Mouse (Mus musculus) Patski (cell line): ENCODE data around the gene Spdef. TPM values are rescaled to one million over a fixed set of nuclear protein-coding genes. Genes with fewer than 3 reads are reported as not detected.

ENCODE experiments used
- ATAC-seq: fragments of 100-300 bp; one replicate; pipeline ENCODE4 v1.8.0; 2021
- CTCF ChIA-PET: fragments of 350-600 bp; sonication (Branson Sonifier 250); formaldehyde crosslinking; loops from one replicate; lab custom pipeline; 2022; ENCODE audit warnings: inconsistent platforms; lab: Charles Lee
- POLR2A ChIA-PET: fragments of 350-600 bp; sonication (Branson Sonifier 250); formaldehyde crosslinking; loops from one replicate; lab custom pipeline; 2022; ENCODE audit warnings: antibody characterized with exemption, inconsistent platforms; lab: Charles Lee
- DNase-seq: peaks from one replicate; pipeline ENCODE4 v3.0.0-alpha.2; 2011; ENCODE audit warnings: low read depth, low spot score
- H3K27me3 ChIP-seq: fragments of 371-371 bp; one replicate; pipeline ENCODE4 v1.5.1; 2021
- CTCF ChIP-seq: fragments of 100-300 bp; IDR thresholded peaks from one replicate; pipeline ENCODE4 v1.5.1; 2021
- in situ Hi-C: fragments of 300-500 bp; cut with MboI; formaldehyde crosslinking; loops from 3 replicates; pipeline ENCODE4 v1.11.1; 2018; ENCODE audit warnings: low pct_unique_long_range_greater_than_20kb, mixed read lengths
- polyA plus RNA-seq: library from polyadenylated mRNA; unstranded; gene quantifications from one replicate; pipeline ENCODE4 v1.2.3, GENCODE M21; 2021

The Spdef gene
- polyA plus RNA-seq, 1 experiment from 2014 or later = not detected

GRCm38 (mm10) chr17:27684886-27685549, 43.7 kb downstream of the Spdef start:
- no peak for DNase-seq
- in situ Hi-C loops = no loop called here
- H3K27me3 ChIP-seq = peaks cover 19% of the 10 kb centered on the region
- CTCF ChIA-PET = no interaction called here
- TF ChIP-seq CTCF = no peak
- ATAC-seq = no peak
- POLR2A ChIA-PET = interaction anchor here (0.5 kb wide), 1 partner anchor 259 kb away, joined by 3 read pairs; no protein-coding TSS in a partner anchor

- peaks cover 1% of the 10 kb centered on the region for H3K27me3 ChIP-seq
- ChIA-PET POLR2A (no interaction called here), CTCF (interaction anchor here (1.2 kb wide), 1 partner anchor 9 kb away, joined by 3 read pairs; no protein-coding TSS in a partner anchor)
- DNase-seq = no peak
- ATAC-seq = no peak
- in situ Hi-C loops = no loop called here
- no peak for TF ChIP-seq CTCF
Measured at GRCm38 (mm10) chr17:27678924-27679813, 49.6 kb downstream of the Spdef start.

- H3K27me3 ChIP-seq = no peaks in the 10 kb centered on the region
- in situ Hi-C loops = no loop called here
- ATAC-seq (no peak), DNase-seq (no peak)
- ChIA-PET CTCF (no interaction called here), POLR2A (no interaction called here)
- TF ChIP-seq CTCF = no peak
Measured at GRCm38 (mm10) chr17:27677756-27678155, 51.0 kb downstream of the Spdef start.

- ChIA-PET CTCF (no interaction called here), POLR2A (interaction anchor here (0.7 kb wide), 1 partner anchor 100 kb away, joined by 6 read pairs; no protein-coding TSS in a partner anchor)
- H3K27me3 ChIP-seq = no peaks in the 10 kb centered on the region
- DNase-seq (no peak), ATAC-seq (no peak)
- in situ Hi-C loops = no loop called here
- TF ChIP-seq CTCF = no peak
Measured at GRCm38 (mm10) chr17:27676270-27676669, 52.5 kb downstream of the Spdef start.

- ATAC-seq (no peak), DNase-seq (no peak)
- no peaks in the 10 kb centered on the region for H3K27me3 ChIP-seq
- TF ChIP-seq CTCF = no peak
- CTCF ChIA-PET = no interaction called here
- POLR2A ChIA-PET = no interaction called here
- in situ Hi-C loops = no loop called here
Measured at GRCm38 (mm10) chr17:27675453-27675852, 53.3 kb downstream of the Spdef start.

GRCm38 (mm10) chr17:27673945-27674344, 54.8 kb downstream of the Spdef start:
- in situ Hi-C loops = no loop called here

GRCm38 (mm10) chr17:27671720-27672119, 57.0 kb downstream of the Spdef start:
- ChIA-PET CTCF (no interaction called here), POLR2A (no interaction called here)
- H3K27me3 ChIP-seq = no peaks in the 10 kb centered on the region
- in situ Hi-C loops = no loop called here
- no peak for DNase-seq
- TF ChIP-seq CTCF = no peak
- no peak for ATAC-seq

More at GRCm38 (mm10) chr17:27673945-27674344, 54.8 kb downstream of the Spdef start:
- DNase-seq = no peak
- CTCF ChIA-PET = interaction anchor here (1.8 kb wide), 1 partner anchor 28 kb away, joined by 5 read pairs; no protein-coding TSS in a partner anchor
- no peak for ATAC-seq
- H3K27me3 ChIP-seq = no peaks in the 10 kb centered on the region
- TF ChIP-seq CTCF = no peak
- POLR2A ChIA-PET = no interaction called here

Other genes with a start within 250 kb of the Spdef start
- gene Grm4, start 207.6 kb downstream of the Spdef start, polyA plus RNA-seq = 0.01 TPM
- 32.2 TPM for gene Hmga1, start 172.5 kb downstream of the Spdef start, polyA plus RNA-seq
- gene AI413582, start 163.2 kb downstream of the Spdef start, polyA plus RNA-seq = 30.7 TPM
- gene Nudt3, start 105.5 kb downstream of the Spdef start, polyA plus RNA-seq = 196 TPM
- 1.7 TPM for gene RPS10-NUDT3, start 93.7 kb downstream of the Spdef start, polyA plus RNA-seq
- 1,510 TPM for gene Rps10, start 92.3 kb downstream of the Spdef start, polyA plus RNA-seq
- 0.05 TPM for gene Pacsin1, start 73.4 kb downstream of the Spdef start, polyA plus RNA-seq
- 105 TPM for gene D17Wsu92e, start 91.7 kb upstream of the Spdef start, polyA plus RNA-seq
- 84.3 TPM for gene Snrpc, start 109.2 kb upstream of the Spdef start, polyA plus RNA-seq
- 17.4 TPM for gene Uhrf1bp1, start 127.5 kb upstream of the Spdef start, polyA plus RNA-seq
- gene Anks1, start 180.4 kb upstream of the Spdef start, polyA plus RNA-seq = 15.3 TPM
- gene Taf11, start 180.9 kb upstream of the Spdef start, polyA plus RNA-seq = 48.0 TPM